Mouse (Mus musculus) liver, adult 2 months (tissue): Measurements from ENCODE around the gene Gm20388. TPM values are rescaled to one million over a fixed set of nuclear protein-coding genes. Genes with fewer than 3 reads are reported as not detected.

Experiments used
- DNase-seq: peaks from one replicate; pipeline ENCODE4 v3.0.0-alpha.2; 2011; ENCODE audit warnings: low read depth, low spot score; ENCODE audit errors: extremely low read depth
- H3K27ac ChIP-seq: fragments of 200-500 bp; replicated peaks from 2 replicates; pipeline ENCODE4 v1.5.1; 2012; ENCODE audit warnings: low read depth, mild to moderate bottlenecking, control low read depth, inconsistent platforms, low read length; ENCODE audit not compliant: insufficient read depth
- H3K27me3 ChIP-seq: fragments of 200-500 bp; 2 replicates; pipeline ENCODE4 v1.6.1; 2012; ENCODE audit warnings: mild to moderate bottlenecking, moderate library complexity, low read length, inconsistent platforms; ENCODE audit not compliant: control insufficient read depth, insufficient read depth
- H3K36me3 ChIP-seq: fragments of 200-500 bp; 2 replicates; pipeline ENCODE4 v1.6.1; 2012; ENCODE audit warnings: low read length, inconsistent platforms; ENCODE audit not compliant: control insufficient read depth, insufficient read depth
- H3K4me1 ChIP-seq: fragments of 200-500 bp; 2 replicates; pipeline ENCODE4 v1.6.1; 2011; ENCODE audit warnings: low read length; ENCODE audit not compliant: control insufficient read depth, insufficient read depth
- H3K4me3 ChIP-seq: fragments of 200-500 bp; 2 replicates; pipeline ENCODE4 v1.5.1; 2011; ENCODE audit warnings: low read depth, mild to moderate bottlenecking, control low read depth, low read length, moderate library complexity; ENCODE audit not compliant: insufficient read depth
- H3K79me2 ChIP-seq: fragments of 200-500 bp; 2 replicates; pipeline ENCODE4 v1.6.1; 2012; ENCODE audit warnings: inconsistent platforms, mild to moderate bottlenecking, low read length, moderate library complexity; ENCODE audit not compliant: control insufficient read depth, insufficient read depth
- H3K9ac ChIP-seq: fragments of 200-500 bp; 2 replicates; pipeline ENCODE4 v1.6.1; 2012; ENCODE audit warnings: low read depth, mild to moderate bottlenecking, control low read depth, inconsistent platforms, low read length
- CTCF ChIP-seq: fragments of 200-500 bp; IDR thresholded peaks from 2 replicates; pipeline ENCODE4 v1.5.1; 2011; ENCODE audit warnings: low read depth, low read length, control low read depth
- POLR2A ChIP-seq: fragments of 200-500 bp; IDR thresholded peaks from 2 replicates; pipeline ENCODE4 v1.6.1; 2011; ENCODE audit warnings: low read length, control low read depth; ENCODE audit not compliant: insufficient read depth; ENCODE audit errors: extremely low read depth
- WGBS: fragments of 180-500 bp; shearing (Covaris S2); methylation state at CpG from one replicate; pipeline ENCODE4 v1.1.7; 2018; 5-methylcytosine and 5-hydroxymethylcytosine counted together
- polyA plus RNA-seq: library from polyadenylated mRNA; depleted of rRNA; stranded (reverse); fragments of >200 nt; gene quantifications from 2 replicates; pipeline ENCODE4 v1.2.3, GENCODE M21; 2012
- total RNA-seq: library from RNA; depleted of rRNA; stranded (reverse); fragments of >200 nt; gene quantifications from 2 replicates; pipeline ENCODE4 v1.2.3, GENCODE M21; 2014

Gene Gm20388
- total and polyA plus RNA-seq, 2 experiments = 6.4 to 19.9 TPM

DNA sequence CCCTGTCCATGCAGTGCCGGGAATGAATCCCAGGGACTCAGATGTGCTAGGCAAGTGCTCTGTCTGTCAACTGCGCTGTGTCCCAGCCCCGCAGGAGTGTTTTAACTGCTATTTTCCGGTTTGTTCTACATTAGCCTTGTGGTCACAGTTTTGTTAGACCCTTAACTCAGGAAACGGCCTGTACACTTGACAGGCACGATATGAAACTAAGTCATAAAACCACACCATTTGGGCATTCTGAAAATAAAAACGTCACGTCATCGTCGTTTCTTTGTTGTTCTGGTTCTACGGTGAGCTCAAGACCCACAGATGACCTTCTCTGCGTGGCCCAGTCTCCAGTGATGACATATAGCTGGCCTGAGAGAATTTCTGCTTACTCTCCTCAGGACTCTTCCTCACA lies 4360.9 kb downstream of the Gm20388 start:
- H3K79me2 ChIP-seq = peaks cover 44% of the 10 kb centered on the region; the same call in 1 of the 2 replicates
- no peaks in the 10 kb centered on the region for H3K27me3 ChIP-seq
- H3K36me3 ChIP-seq = no peaks in the 10 kb centered on the region
- WGBS = 85% methylated on average over 12 of the region's 12 CpGs
- H3K27ac ChIP-seq = no peak overlapping the region
- no peak overlapping the region for H3K9ac ChIP-seq
- TF ChIP-seq CTCF (no peak), POLR2A (no peak)
- no peak overlapping the region for H3K4me3 ChIP-seq
- no peak for DNase-seq
- peaks cover 33% of the 10 kb centered on the region for H3K4me1 ChIP-seq

DNA sequence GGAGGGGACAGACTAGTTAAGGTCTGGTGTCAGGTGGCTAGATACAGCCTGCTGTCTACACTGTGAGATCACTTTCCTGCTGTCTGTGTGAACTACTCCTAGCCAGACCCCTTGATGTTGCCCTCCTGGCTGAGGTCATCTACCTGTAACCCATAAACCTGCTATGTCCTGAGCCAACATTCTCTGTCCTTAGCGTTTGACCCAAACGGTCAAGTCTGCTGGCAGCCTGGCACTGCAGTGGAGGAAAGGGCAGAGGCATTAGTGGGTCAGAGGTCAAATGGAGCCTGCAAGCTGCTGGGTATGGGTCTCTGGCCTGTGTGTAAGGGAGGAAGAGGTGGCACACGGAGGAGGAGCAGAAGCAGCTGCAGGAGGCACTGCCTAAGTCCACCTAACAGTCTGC lies 4362.2 kb downstream of the Gm20388 start:
- peak; percentile 96 for DNase-seq
- H3K27ac ChIP-seq = peak overlapping the region; percentile 63
- no peak for TF ChIP-seq POLR2A
- TF ChIP-seq CTCF = no peak

DNA sequence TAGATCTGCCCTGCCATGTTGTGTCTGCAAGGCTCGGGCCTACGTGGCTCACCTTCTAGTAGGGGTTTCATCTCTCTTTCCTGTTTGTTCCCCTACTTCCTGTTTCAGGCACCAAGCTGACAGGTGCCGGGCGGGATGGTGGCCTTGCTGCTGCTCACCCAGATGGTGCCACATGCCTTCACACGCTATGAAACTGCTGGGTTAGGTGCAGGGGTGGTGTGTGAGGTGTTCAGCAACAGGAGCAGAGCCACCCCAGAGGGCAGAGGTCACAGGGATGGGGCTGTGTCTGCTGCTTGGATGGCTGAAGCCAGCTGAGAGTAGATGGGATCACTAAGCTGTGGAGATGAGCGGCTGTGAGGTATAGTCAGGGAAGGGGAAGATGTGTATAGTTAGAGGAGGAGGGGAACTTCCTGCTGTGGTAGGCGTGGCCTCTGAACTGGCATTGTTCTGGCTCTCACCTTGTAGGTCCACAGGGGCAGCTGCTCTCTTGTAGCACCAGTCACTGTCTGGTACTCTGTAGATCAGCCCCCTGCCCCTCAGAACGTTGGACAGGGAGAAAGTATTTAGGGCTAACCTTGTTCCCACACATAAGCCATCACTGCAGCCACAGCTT lies 4363.1 kb downstream of the Gm20388 start:
- peaks cover 37% of the 10 kb centered on the region for H3K4me1 ChIP-seq
- DNase-seq = no peak
- no peak overlapping the region for H3K9ac ChIP-seq
- peaks cover 44% of the 10 kb centered on the region; the same call in 1 of the 2 replicates for H3K79me2 ChIP-seq
- WGBS = 71% methylated on average over 8 of the region's 8 CpGs
- no peaks in the 10 kb centered on the region for H3K36me3 ChIP-seq
- no peak for TF ChIP-seq CTCF
- no peak for TF ChIP-seq POLR2A
- no peaks in the 10 kb centered on the region for H3K27me3 ChIP-seq
- H3K27ac ChIP-seq = peak overlapping the region; percentile 63
- no peak overlapping the region for H3K4me3 ChIP-seq

More for the DNA sequence above, 4362.2 kb downstream of the Gm20388 start:
- Histone ChIP-seq H3K79me2 (peaks cover 45% of the 10 kb centered on the region; the same call in 1 of the 2 replicates), H3K27me3 (no peaks in the 10 kb centered on the region), H3K4me3 (no peak overlapping the region), H3K9ac (no peak overlapping the region; the same call in 1 of the 2 replicates), H3K4me1 (peaks cover 32% of the 10 kb centered on the region), H3K36me3 (no peaks in the 10 kb centered on the region)
- WGBS = 15% methylated on average over 3 of the region's 3 CpGs

DNA sequence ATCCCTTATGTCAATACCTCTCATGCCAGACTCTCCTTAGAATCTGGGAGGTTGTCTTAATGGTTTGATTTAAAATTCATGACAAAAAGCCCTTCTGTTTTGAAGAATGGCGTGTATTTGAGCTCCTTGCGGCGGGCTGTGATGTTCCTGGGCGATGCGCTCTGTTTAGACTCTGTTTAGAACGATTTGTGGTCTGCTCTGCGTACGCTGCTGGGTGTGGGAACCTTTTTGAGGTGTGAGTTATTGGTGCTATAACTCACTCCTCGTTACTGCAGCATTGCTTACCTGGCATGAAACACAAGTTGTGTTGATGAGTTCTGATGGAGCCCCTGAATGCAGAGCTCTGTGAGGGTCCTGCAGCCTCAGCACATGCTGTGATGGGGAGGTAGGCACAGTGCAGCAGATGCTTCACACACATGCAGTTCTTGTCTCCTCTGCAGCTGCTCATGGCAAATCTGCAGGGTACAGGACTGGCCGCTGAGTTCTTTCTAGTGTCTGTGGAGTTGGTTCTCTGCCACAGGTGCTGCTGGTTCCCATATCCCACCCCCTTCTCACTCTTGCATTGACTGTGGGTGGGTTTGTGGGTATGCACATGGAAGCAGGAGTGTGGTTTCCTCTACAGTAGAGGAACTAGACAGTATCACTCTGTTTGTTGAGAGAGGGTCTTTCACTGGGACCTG lies 4363.9 kb downstream of the Gm20388 start:
- Histone ChIP-seq H3K27ac (no peak overlapping the region), H3K4me3 (no peak overlapping the region), H3K79me2 (peaks cover 41% of the 10 kb centered on the region; the same call in 1 of the 2 replicates), H3K27me3 (no peaks in the 10 kb centered on the region), H3K36me3 (no peaks in the 10 kb centered on the region), H3K9ac (no peak overlapping the region), H3K4me1 (peaks cover 40% of the 10 kb centered on the region)
- no peak for DNase-seq
- 90% methylated on average over 10 of the region's 10 CpGs for WGBS
- no peak for TF ChIP-seq POLR2A
- no peak for TF ChIP-seq CTCF

DNA sequence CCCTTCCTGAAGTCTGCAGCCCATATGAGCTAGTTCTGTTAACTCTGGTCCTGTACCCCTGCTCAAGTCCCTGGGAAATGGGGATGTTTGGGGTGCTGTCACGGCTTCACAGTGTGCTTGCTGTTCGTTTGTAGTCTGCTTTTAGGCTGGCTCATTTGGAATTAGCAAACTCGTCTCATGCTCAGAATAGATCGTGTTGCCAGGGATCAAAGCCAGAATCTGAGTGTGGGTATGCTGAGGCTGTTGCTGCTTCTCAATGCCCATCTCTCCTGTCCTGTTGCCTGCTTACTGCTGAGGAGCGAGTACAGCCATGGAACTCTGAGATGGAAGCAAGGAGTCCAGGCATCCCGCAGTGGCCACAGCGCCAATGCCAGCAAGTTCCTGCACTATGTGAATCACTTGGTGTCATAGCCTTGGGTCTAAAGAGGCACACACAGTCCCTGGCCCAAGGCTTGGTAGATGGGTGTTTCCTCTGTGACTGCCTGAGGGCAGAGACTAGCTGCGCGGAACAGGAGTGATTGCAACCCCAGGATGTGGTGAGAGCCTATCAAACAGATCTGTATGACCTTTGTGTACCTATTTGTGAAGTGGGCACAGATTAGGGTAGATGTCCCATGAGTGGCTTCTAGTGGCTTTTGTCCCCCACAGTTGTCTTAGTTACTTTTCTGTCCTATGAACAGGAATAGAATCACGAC lies 4364.9 kb downstream of the Gm20388 start:
- no peaks in the 10 kb centered on the region for H3K27me3 ChIP-seq
- 0 out of 2 replicates have a peak overlapping the region, but pooled peaks have one; percentile 6 for H3K27ac ChIP-seq
- WGBS = 66% methylated on average over 10 of the region's 10 CpGs

More for the DNA sequence above, 4364.9 kb downstream of the Gm20388 start:
- no peak overlapping the region for H3K9ac ChIP-seq
- peaks cover 48% of the 10 kb centered on the region; the same call in 1 of the 2 replicates for H3K79me2 ChIP-seq
- TF ChIP-seq CTCF (no peak), POLR2A (no peak)
- no peaks in the 10 kb centered on the region for H3K36me3 ChIP-seq
- H3K4me3 ChIP-seq = no peak overlapping the region
- peak; percentile 55 for DNase-seq
- H3K4me1 ChIP-seq = peaks cover 48% of the 10 kb centered on the region
